Comparison of ENCODE assay signal across 30 mouse cellular contexts in the genomic region with DNA sequence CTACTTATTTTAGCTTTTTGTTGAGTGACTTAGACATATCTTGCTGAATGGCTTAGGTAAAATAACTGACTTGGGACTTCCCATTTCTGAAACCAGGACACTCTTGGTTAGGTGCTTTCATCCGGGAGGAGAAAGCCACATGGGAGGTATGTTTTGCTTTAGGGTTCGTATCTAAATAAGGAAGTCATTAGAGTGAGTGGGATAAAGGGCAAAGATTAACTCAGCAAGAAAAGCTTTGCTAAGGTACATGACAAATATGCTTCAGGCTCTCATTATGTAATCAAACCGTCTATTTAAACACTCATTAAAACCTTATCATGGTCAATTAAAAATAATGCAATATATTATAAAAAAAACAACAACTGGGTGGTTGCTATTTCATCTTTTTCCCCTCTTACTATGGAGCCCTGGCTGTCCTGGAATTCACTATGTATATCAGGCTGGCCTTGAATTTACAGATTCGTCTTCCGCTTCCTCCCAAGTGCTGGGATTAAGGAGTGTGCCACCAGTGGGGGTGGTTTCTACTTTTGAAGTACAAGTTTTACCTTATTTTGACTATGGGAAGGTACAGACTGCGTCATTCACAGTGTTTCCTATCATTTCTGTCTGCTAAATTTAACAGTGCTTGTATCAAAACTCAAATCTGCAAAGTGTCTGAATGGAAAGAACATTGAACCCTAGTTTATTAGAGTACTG. TPM values are rescaled to one million over a fixed set of nuclear protein-coding genes. Genes with fewer than 3 reads are reported as not detected.
DNase-seq lines count a peak whose midpoint lies in the region; ATAC-seq and TF ChIP-seq lines count a peak whose summit lies in the region.
"Had no signal": no experiment of that assay in that cellular context is flagged by ENCODE, and none has a peak within 500 bp of the region (broad histone marks: within the 10 kb centered on the region; RNA-seq: fewer than 3 reads in every experiment).

No protein-coding gene starts in this region.

- no peaks in the 10 kb centered on the region for H3K9me3 ChIP-seq in intestine, postnatal 0 days (ENCODE audit: control insufficient read depth)
- no peaks in the 10 kb centered on the region for H3K9me3 ChIP-seq in stomach, postnatal 0 days (ENCODE audit: control insufficient read depth, low read length)
- H3K9me3 ChIP-seq: embryonic facial prominence, embryonic 12.5 days; embryonic facial prominence, embryonic 15.5 days; forebrain, embryonic 12.5 days; forebrain, embryonic 15.5 days; G1E; heart, embryonic 10.5 days; heart, embryonic 13.5 days; hindbrain, embryonic 10.5 days had no signal

- no peak for TF ChIP-seq CTCF in intestine, postnatal 0 days (IDR thresholded peaks at IDR 0.05; ENCODE audit: low read depth)
- no peak for TF ChIP-seq CTCF in stomach, postnatal 0 days (IDR thresholded peaks at IDR 0.05; ENCODE audit: low read depth)

- 28% methylated on average over 6 of the region's 6 CpGs for WGBS in intestine, postnatal 0 days
- WGBS in stomach, postnatal 0 days: 49% methylated on average over 6 of the region's 6 CpGs

- no peaks in the 10 kb centered on the region for H3K27me3 ChIP-seq in intestine, postnatal 0 days (replicated peaks; ENCODE audit: control insufficient read depth, insufficient read depth, low read length)
- H3K27me3 ChIP-seq in stomach, postnatal 0 days (ENCODE audit: control insufficient read depth, insufficient read depth, low read length): no peaks in the 10 kb centered on the region
- H3K27me3 ChIP-seq: CH12.LX; embryonic facial prominence, embryonic 12.5 days; embryonic facial prominence, embryonic 15.5 days; forebrain, embryonic 12.5 days; forebrain, embryonic 15.5 days; heart, embryonic 13.5 days had no signal

- no peaks in the 10 kb centered on the region for H3K36me3 ChIP-seq in intestine, postnatal 0 days (ENCODE audit: control insufficient read depth, insufficient read depth)
- H3K36me3 ChIP-seq in stomach, postnatal 0 days (ENCODE audit: control insufficient read depth, insufficient read depth, low read length): no peaks in the 10 kb centered on the region
- H3K36me3 ChIP-seq: embryonic facial prominence, embryonic 12.5 days; embryonic facial prominence, embryonic 15.5 days; forebrain, embryonic 12.5 days; forebrain, embryonic 15.5 days; heart, embryonic 13.5 days; hindbrain, embryonic 10.5 days had no signal

- TF ChIP-seq EP300 in stomach, postnatal 0 days (optimal IDR thresholded peaks at IDR 0.05): no peak

- no peak overlapping the region for H3K4me3 ChIP-seq in intestine, postnatal 0 days (ENCODE audit: low read depth, low read length)
- H3K4me3 ChIP-seq in stomach, postnatal 0 days (ENCODE audit: low read depth, low read length): no peak overlapping the region
- H3K4me3 ChIP-seq: embryonic facial prominence, embryonic 12.5 days; embryonic facial prominence, embryonic 15.5 days; forebrain, embryonic 12.5 days; forebrain, embryonic 15.5 days; gastrocnemius, adult 2 months; heart, embryonic 10.5 days; heart, embryonic 13.5 days; hindbrain, embryonic 10.5 days had no signal

- no peaks in the 10 kb centered on the region for H3K4me1 ChIP-seq in intestine, postnatal 0 days (replicated peaks; ENCODE audit: control insufficient read depth, insufficient read depth, low read length)
- no peaks in the 10 kb centered on the region for H3K4me1 ChIP-seq in stomach, postnatal 0 days (replicated peaks; ENCODE audit: control insufficient read depth, insufficient read depth)
- H3K4me1 ChIP-seq: embryonic facial prominence, embryonic 12.5 days; embryonic facial prominence, embryonic 15.5 days; forebrain, embryonic 12.5 days; forebrain, embryonic 15.5 days; heart, embryonic 10.5 days; heart, embryonic 13.5 days had no signal

- no peak for DNase-seq in frontal cortex, postnatal 25 days (ENCODE audit: low spot score in 2 of 2)
- DNase-seq in gonadal fat pad, adult 2 months (ENCODE audit: low read depth): peak; percentile 75
- no peak for DNase-seq in stomach, postnatal 0 days (ENCODE audit: low spot score)
- DNase-seq in Muller cell, postnatal 12 days (ENCODE audit: inconsistent ontology term): no peak
- DNase-seq in cerebellum, adult 11-12 months: no peak
- DNase-seq in B cell, adult 2 months: no peak
- DNase-seq: adrenal gland, adult 2 months; adrenal gland, postnatal 14 days; cerebellum, adult 18-20 months; cerebellum, adult 9-11 months; cerebellum, postnatal 25 days; gastrocnemius, adult 2 months; gastrocnemius, postnatal 14 days; heart, adult 18-20 months; heart, postnatal 14 days; kidney, adult 18-20 months had no signal

- ATAC-seq in frontal cortex, adult (ENCODE audit: low TSS enrichment): peak; percentile 85
- ATAC-seq in intestine, postnatal 0 days: peak; percentile 82
- ATAC-seq in stomach, postnatal 0 days (ENCODE audit: low FRiP score, low TSS enrichment): peak; percentile 68; the same call in 1 of the 2 replicates
- ATAC-seq: forebrain, embryonic 15.5 days; hindbrain, postnatal 0 days; inflammation-experienced regulatory T-cells, adult 6 months had no signal

- H3K4me2 ChIP-seq in intestine, postnatal 0 days (replicated peaks; ENCODE audit: low read depth): no peak overlapping the region
- no peak overlapping the region for H3K4me2 ChIP-seq in stomach, postnatal 0 days (replicated peaks; ENCODE audit: low read depth)
- H3K4me2 ChIP-seq: embryonic facial prominence, embryonic 12.5 days; embryonic facial prominence, embryonic 15.5 days; forebrain, embryonic 12.5 days; forebrain, embryonic 15.5 days; heart, embryonic 13.5 days; hindbrain, embryonic 14.5 days had no signal

- peak overlapping the region; percentile 46; the same call in 1 of the 2 replicates for H3K27ac ChIP-seq in intestine, postnatal 0 days (ENCODE audit: low read depth, low read length)
- H3K27ac ChIP-seq in stomach, postnatal 0 days (replicated peaks): no peak overlapping the region
- H3K27ac ChIP-seq: embryonic facial prominence, embryonic 12.5 days; embryonic facial prominence, embryonic 15.5 days; forebrain, embryonic 12.5 days; forebrain, embryonic 15.5 days; gastrocnemius, adult 2 months; heart, embryonic 10.5 days; heart, embryonic 13.5 days; hindbrain, embryonic 10.5 days; hindbrain, embryonic 14.5 days; hindbrain, postnatal 0 days had no signal

- H3K9ac ChIP-seq in intestine, postnatal 0 days (ENCODE audit: low read depth, low read length): no peak overlapping the region
- no peak overlapping the region for H3K9ac ChIP-seq in stomach, postnatal 0 days (ENCODE audit: low read length)
- H3K9ac ChIP-seq: embryonic facial prominence, embryonic 12.5 days; embryonic facial prominence, embryonic 15.5 days; forebrain, embryonic 12.5 days; forebrain, embryonic 15.5 days; heart, embryonic 13.5 days; hindbrain, embryonic 14.5 days had no signal

RNA-seq across cellular contexts. Expression of gene Cd302, which starts 37.9 kb away (rescaled TPM):
- polyA plus RNA-seq in gonadal fat pad, adult 2 months (2012; rRNA removed): 35.9 and 46.5 TPM in 2 replicates
- polyA plus RNA-seq in intestine, postnatal 0 days (2015; fragmentation: Nextera tagmentation; extraction: Ambion mirVana): 56.6 and 58.5 TPM in 2 replicates
- 25.6 and 26.0 TPM in 2 replicates for polyA plus RNA-seq in stomach, postnatal 0 days (2015; fragmentation: Nextera tagmentation; extraction: Ambion mirVana)
- polyA plus RNA-seq: G1E had no signal
